Mouse (Mus musculus) megakaryocyte, embryonic 14.5 days (primary cell): ENCODE results near the gene Lyrm1. TPM values are rescaled to one million over a fixed set of nuclear protein-coding genes. Genes with fewer than 3 reads are reported as not detected.

ENCODE experiments used
- H3K27me3 ChIP-seq: replicated peaks from 2 replicates; pipeline ENCODE3; 2012; ENCODE audit warnings: inconsistent platforms
- H3K36me3 ChIP-seq: replicated peaks from 2 replicates; pipeline ENCODE3; 2012; ENCODE audit warnings: low read length, inconsistent platforms, mixed read lengths
- H3K4me1 ChIP-seq: 2 replicates; pipeline ENCODE4 v1.6.1; 2012; ENCODE audit warnings: inconsistent platforms
- H3K4me3 ChIP-seq: replicated peaks from 2 replicates; pipeline ENCODE3; 2012; ENCODE audit warnings: moderate library complexity, mild to moderate bottlenecking, inconsistent platforms
- H3K9me3 ChIP-seq: 2 replicates; pipeline ENCODE4 v1.6.1; 2012; ENCODE audit warnings: inconsistent platforms
- FLI1 ChIP-seq: IDR thresholded peaks from 2 replicates; pipeline ENCODE4 v1.6.1; 2012; ENCODE audit warnings: low read length, inconsistent platforms, mixed read lengths
- GATA1 ChIP-seq: IDR thresholded peaks from 3 replicates; pipeline ENCODE4 v1.6.1; 2012; ENCODE audit warnings: mixed read lengths, low read length, inconsistent platforms, borderline replicate concordance
- polyA plus RNA-seq: library from polyadenylated mRNA; stranded (reverse); fragments of >175 nt; gene quantifications from 2 replicates; pipeline ENCODE4 v1.2.3, GENCODE M21; 2012; ENCODE audit warnings: low replicate concordance; ENCODE audit not compliant: insufficient read depth

Gene Lyrm1
- 5.0 TPM in 1 of 2 replicates, not detected in the other for polyA plus RNA-seq

GRCm38 (mm10) chr7:119895639-119896512, at the start of gene Lyrm1, which contains the start of gene Dcun1d3:
TSS of gene Lyrm1 (plus strand) at chr7:119895861.
TSS of gene Dcun1d3 (minus strand) at chr7:119896298.
- H3K9me3 ChIP-seq, result no peaks in the 10 kb centered on the region
- H3K36me3 ChIP-seq, result no peaks in the 10 kb centered on the region
- H3K4me1 ChIP-seq, result peaks cover 41% of the 10 kb centered on the region
- H3K27me3 ChIP-seq, result no peaks in the 10 kb centered on the region
- H3K4me3 ChIP-seq, result peak within 1 kb of the TSS; percentile 96
- no peak for TF ChIP-seq FLI1
- no peak for TF ChIP-seq GATA1

DNA sequence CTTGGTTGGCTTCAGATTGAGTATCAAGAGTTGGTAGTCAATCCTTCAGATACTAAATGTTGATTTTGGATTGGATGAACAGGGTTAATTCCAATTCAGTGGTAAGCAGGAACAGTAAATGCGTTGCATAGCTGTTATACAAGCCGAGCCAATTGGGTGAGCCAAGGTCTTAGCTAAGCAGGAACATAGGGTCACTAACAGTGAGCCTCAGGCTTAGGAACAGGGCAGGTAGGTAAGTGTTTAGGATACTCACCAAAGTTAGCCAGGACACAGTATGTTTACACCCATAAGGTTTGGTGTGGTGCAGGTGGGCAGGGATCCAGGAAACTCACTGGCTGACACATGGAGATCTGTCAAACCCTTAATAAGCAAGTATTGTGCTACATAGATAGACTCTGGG, 48.3 kb upstream of the Lyrm1 start:
- H3K27me3 ChIP-seq, result no peaks in the 10 kb centered on the region
- H3K4me1 ChIP-seq, result peaks cover 1% of the 10 kb centered on the region; the same call in 1 of the 2 replicates
- H3K36me3 ChIP-seq, result peaks cover 69% of the 10 kb centered on the region
- no peak for TF ChIP-seq FLI1
- TF ChIP-seq GATA1, result no peak
- H3K9me3 ChIP-seq, result no peaks in the 10 kb centered on the region
- no peak overlapping the region for H3K4me3 ChIP-seq

DNA sequence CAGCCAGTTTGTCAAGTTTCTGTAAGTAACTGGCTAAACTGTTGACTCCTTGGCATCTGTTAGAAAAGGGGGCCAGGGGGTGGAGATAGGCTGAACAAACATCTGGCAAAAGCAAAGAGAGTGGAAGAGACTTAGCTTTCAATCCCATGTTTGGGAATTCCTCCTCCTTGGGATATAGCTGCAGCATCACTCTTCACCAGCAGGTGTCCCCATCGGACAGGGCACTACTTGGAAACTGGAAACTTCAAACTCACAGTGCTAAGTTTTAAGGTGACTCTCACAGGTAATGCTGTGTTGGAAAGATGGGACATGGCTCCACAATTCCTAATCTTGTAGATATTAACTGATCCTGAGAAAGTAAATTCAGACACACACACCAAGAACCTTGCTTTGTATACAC, 46.6 kb upstream of the Lyrm1 start:
- peaks cover 4% of the 10 kb centered on the region; the same call in 1 of the 2 replicates for H3K4me1 ChIP-seq

DNA sequence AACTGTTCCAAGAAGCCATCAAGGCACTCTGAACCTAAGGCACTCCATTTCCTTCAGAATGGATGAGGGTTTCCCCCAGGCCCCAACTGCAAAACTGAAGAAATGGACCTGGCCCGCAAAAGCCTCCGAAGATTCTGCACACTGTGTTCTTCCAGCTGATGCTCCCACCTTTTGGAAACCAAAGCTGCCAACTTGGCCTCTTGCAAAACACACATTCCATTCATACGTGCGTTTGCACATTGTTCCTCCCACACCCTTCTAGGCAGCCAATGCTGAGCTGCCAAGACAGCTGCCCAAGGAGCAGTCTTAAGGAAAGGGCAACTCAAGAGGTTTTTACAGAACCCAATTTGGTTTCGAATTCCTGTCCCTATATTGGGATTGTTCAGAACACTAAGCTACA, 44.9 kb upstream of the Lyrm1 start:
- H3K4me3 ChIP-seq, result no peak overlapping the region
- no peak for TF ChIP-seq GATA1
- TF ChIP-seq FLI1, result no peak
- no peaks in the 10 kb centered on the region for H3K27me3 ChIP-seq
- peaks cover 4% of the 10 kb centered on the region; the same call in 1 of the 2 replicates for H3K4me1 ChIP-seq
- peaks cover 65% of the 10 kb centered on the region for H3K36me3 ChIP-seq
- H3K9me3 ChIP-seq, result no peaks in the 10 kb centered on the region

More for the DNA sequence above, 46.6 kb upstream of the Lyrm1 start:
- H3K9me3 ChIP-seq, result no peaks in the 10 kb centered on the region
- no peaks in the 10 kb centered on the region for H3K27me3 ChIP-seq
- H3K4me3 ChIP-seq, result no peak overlapping the region
- peaks cover 69% of the 10 kb centered on the region for H3K36me3 ChIP-seq
- TF ChIP-seq GATA1, result no peak
- TF ChIP-seq FLI1, result no peak

DNA sequence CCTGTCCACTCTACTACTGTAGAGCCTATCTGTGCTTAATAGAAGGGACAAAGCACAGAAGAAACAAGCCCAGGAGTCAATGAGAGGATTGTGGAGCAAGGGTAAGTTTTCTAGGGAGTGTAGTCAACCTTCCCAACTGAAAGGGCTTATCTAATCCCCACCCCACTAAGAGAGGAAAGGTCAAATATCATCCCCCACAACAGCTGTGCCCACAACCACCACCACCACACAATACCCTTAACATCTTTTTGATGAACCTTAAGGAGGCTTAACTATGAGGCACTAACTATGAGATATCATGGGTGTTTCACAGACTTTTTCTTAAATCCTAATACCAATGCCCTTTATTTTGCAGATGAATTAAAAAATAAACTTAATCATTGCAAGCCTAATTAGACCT, 43.2 kb upstream of the Lyrm1 start:
- Histone ChIP-seq H3K4me3 (no peak overlapping the region), H3K36me3 (peaks cover 70% of the 10 kb centered on the region), H3K27me3 (no peaks in the 10 kb centered on the region), H3K4me1 (peaks cover 4% of the 10 kb centered on the region; the same call in 1 of the 2 replicates), H3K9me3 (no peaks in the 10 kb centered on the region)
- TF ChIP-seq FLI1 (no peak), GATA1 (no peak)

DNA sequence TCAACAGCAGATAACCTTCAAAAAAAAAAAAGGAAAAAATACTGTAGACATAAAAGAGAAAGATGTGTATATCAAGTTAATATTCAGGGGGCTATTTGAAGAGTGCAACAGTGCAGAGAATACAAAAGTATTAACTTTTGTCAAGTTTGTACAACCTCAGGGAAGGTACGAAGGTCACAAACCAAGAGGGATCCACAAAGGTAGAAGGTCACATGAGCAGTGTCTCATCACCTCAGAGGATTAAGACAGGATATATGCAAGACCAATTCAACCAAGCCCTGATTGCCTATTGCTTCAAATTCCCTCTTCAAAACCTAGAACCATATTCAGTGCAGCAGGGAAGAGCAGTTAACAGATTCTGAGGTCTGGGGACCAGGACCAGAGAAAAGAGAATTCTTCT, 42.5 kb upstream of the Lyrm1 start:
- Histone ChIP-seq H3K4me3 (no peak overlapping the region), H3K4me1 (peaks cover 4% of the 10 kb centered on the region; the same call in 1 of the 2 replicates), H3K9me3 (no peaks in the 10 kb centered on the region), H3K27me3 (no peaks in the 10 kb centered on the region), H3K36me3 (peaks cover 74% of the 10 kb centered on the region)
- no peak for TF ChIP-seq FLI1
- TF ChIP-seq GATA1, result no peak

GRCm38 (mm10) chr7:119854362-119854761, 41.3 kb upstream of the Lyrm1 start:
- no peaks in the 10 kb centered on the region for H3K9me3 ChIP-seq
- no peaks in the 10 kb centered on the region for H3K27me3 ChIP-seq
- no peak for TF ChIP-seq FLI1
- no peak for TF ChIP-seq GATA1
- peaks cover 4% of the 10 kb centered on the region; the same call in 1 of the 2 replicates for H3K4me1 ChIP-seq
- H3K36me3 ChIP-seq, result peaks cover 77% of the 10 kb centered on the region
- H3K4me3 ChIP-seq, result no peak overlapping the region

GRCm38 (mm10) chr7:119855031-119855430, 40.6 kb upstream of the Lyrm1 start:
- no peak overlapping the region for H3K4me3 ChIP-seq
- peaks cover 76% of the 10 kb centered on the region for H3K36me3 ChIP-seq
- H3K9me3 ChIP-seq, result no peaks in the 10 kb centered on the region
- no peaks in the 10 kb centered on the region for H3K27me3 ChIP-seq
- TF ChIP-seq FLI1, result no peak
- TF ChIP-seq GATA1, result no peak
- H3K4me1 ChIP-seq, result peaks cover 8% of the 10 kb centered on the region; the same call in 1 of the 2 replicates

DNA sequence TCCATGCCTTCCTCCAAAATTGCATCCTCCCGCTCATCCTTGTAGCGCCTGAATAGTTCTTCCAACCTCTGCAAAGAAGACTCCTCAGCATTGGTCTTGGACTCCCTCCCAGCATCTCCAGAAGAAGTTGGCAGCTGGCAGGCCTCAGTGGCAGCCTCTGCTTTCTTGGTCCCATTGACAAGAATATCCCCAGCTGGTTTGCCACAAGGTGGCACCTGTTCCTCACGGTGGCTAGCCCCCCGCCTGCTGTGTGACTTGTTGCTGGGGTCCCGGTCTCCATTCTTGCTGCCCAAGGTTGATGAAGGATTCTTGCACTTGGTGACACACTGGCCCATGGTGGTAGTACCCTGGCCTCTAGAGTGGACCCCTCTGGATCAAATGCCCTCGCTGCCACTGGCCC, 36.2 kb upstream of the Lyrm1 start:
- Histone ChIP-seq H3K36me3 (peaks cover 58% of the 10 kb centered on the region), H3K4me1 (peaks cover 38% of the 10 kb centered on the region), H3K4me3 (no peak overlapping the region), H3K27me3 (no peaks in the 10 kb centered on the region), H3K9me3 (no peaks in the 10 kb centered on the region)
- TF ChIP-seq FLI1 (no peak), GATA1 (no peak)

GRCm38 (mm10) chr7:119860116-119860515, 35.5 kb upstream of the Lyrm1 start:
- Histone ChIP-seq H3K9me3 (no peaks in the 10 kb centered on the region), H3K4me1 (peaks cover 38% of the 10 kb centered on the region), H3K36me3 (peaks cover 53% of the 10 kb centered on the region), H3K27me3 (no peaks in the 10 kb centered on the region), H3K4me3 (no peak overlapping the region)
- TF ChIP-seq GATA1 (no peak), FLI1 (no peak)
